Mouse (Mus musculus) heart, embryonic 15.5 days (tissue): ENCODE measurements around the gene Ceacam20. TPM values are rescaled to one million over a fixed set of nuclear protein-coding genes. Genes with fewer than 3 reads are reported as not detected.
"Not testable (repeated sequence)": the region's sequence is repeated elsewhere in the genome, so short reads cannot be mapped to it uniquely, and the experiment has no call there.

Experiments
- ATAC-seq: fragments of 200-750 bp; cut with Nextera tagmentation; replicated peaks from 2 replicates; pipeline ENCODE4 v1.8.0; 2017; ENCODE audit warnings: low read depth, moderate TSS enrichment; ENCODE audit not compliant: insufficient number of reproducible peaks, insufficient read depth, low FRiP score
- H3K27ac ChIP-seq: fragments of 300-500 bp; sonication (generic); 2 replicates; pipeline ENCODE4 v1.5.1; 2015; ENCODE audit warnings: mild to moderate bottlenecking, inconsistent platforms
- H3K27me3 ChIP-seq: fragments of 300-500 bp; sonication (generic); 2 replicates; pipeline ENCODE4 v1.6.1; 2015; ENCODE audit warnings: inconsistent platforms
- H3K36me3 ChIP-seq: fragments of 300-500 bp; sonication (generic); 2 replicates; pipeline ENCODE4 v1.6.1; 2015; ENCODE audit warnings: mild to moderate bottlenecking, inconsistent platforms
- H3K4me1 ChIP-seq: fragments of 300-500 bp; sonication (generic); replicated peaks from 2 replicates; pipeline ENCODE4 v1.6.1; 2015; ENCODE audit warnings: inconsistent platforms
- H3K4me2 ChIP-seq: fragments of 300-500 bp; sonication (generic); 2 replicates; pipeline ENCODE4 v1.6.1; 2015; ENCODE audit warnings: inconsistent platforms, mild to moderate bottlenecking, moderate library complexity
- H3K4me3 ChIP-seq: fragments of 300-500 bp; sonication (generic); 2 replicates; pipeline ENCODE4 v1.5.1; 2015; ENCODE audit warnings: mild to moderate bottlenecking, inconsistent platforms
- H3K9ac ChIP-seq: fragments of 300-500 bp; sonication (generic); 2 replicates; pipeline ENCODE4 v1.6.1; 2015; ENCODE audit warnings: mild to moderate bottlenecking, inconsistent platforms
- H3K9me3 ChIP-seq: fragments of 300-500 bp; sonication (generic); replicated peaks from 2 replicates; pipeline ENCODE4 v1.6.1; 2016; ENCODE audit warnings: inconsistent platforms
- WGBS: fragments of 180-500 bp; shearing (Covaris S2); methylation state at CpG from one replicate; pipeline ENCODE4 v1.1.7; 2015; ENCODE audit warnings: mixed read lengths; 5-methylcytosine and 5-hydroxymethylcytosine counted together
- polyA plus RNA-seq: library from polyadenylated mRNA; unstranded; fragments of >200 nt; fragmentation: Nextera tagmentation; extraction: Ambion mirVana; gene quantifications from 2 replicates; pipeline ENCODE4 v1.2.1, GENCODE M21; 2015

The Ceacam20 gene
- polyA plus RNA-seq, 1 experiment from 2014 or later, result not detected

- not testable (repeated sequence) for H3K9ac ChIP-seq, H3K27ac ChIP-seq, H3K36me3 ChIP-seq, ATAC-seq, H3K9me3 ChIP-seq, H3K27me3 ChIP-seq, H3K4me2 ChIP-seq, H3K4me3 ChIP-seq, H3K4me1 ChIP-seq
- WGBS, result 64% methylated on average over 3 of the region's 3 CpGs
These were observed 31.5 kb downstream of the Ceacam20 start for GRCm38 (mm10) chr7:19996721-19997120.

- no peak overlapping the region for H3K27ac ChIP-seq
- ATAC-seq, result no peak
- H3K9ac ChIP-seq, result no peak overlapping the region
- H3K4me2 ChIP-seq, result no peak overlapping the region
- WGBS, result 58% methylated on average over 2 of the region's 2 CpGs
- no peak overlapping the region for H3K4me3 ChIP-seq
- H3K9me3 ChIP-seq, result no peaks in the 10 kb centered on the region
- H3K4me1 ChIP-seq, result no peaks in the 10 kb centered on the region
- H3K36me3 ChIP-seq, result no peaks in the 10 kb centered on the region
- no peaks in the 10 kb centered on the region for H3K27me3 ChIP-seq
These were observed 44.8 kb downstream of the Ceacam20 start for GRCm38 (mm10) chr7:20009987-20010386.

Other genes starting within 250 kb of the Ceacam20 start
- gene Tomm40, start 250.0 kb upstream of the Ceacam20 start, polyA plus RNA-seq, result 142 and 164 TPM in 2 replicates
- gene Nectin2, start 214.9 kb upstream of the Ceacam20 start, polyA plus RNA-seq, result 66.5 and 81.4 TPM in 2 replicates
- 358 and 380 TPM in 2 replicates for gene Bcam, start 194.4 kb upstream of the Ceacam20 start, polyA plus RNA-seq
- 0.47 and 2.5 TPM in 2 replicates for gene Cblc, start 168.6 kb upstream of the Ceacam20 start, polyA plus RNA-seq
- gene Bcl3, start 142.6 kb upstream of the Ceacam20 start, polyA plus RNA-seq, result 2.0 and 4.7 TPM in 2 replicates
- gene Gm19345, start 113.4 kb upstream of the Ceacam20 start, polyA plus RNA-seq, result not detected in 2 replicates
- gene Ceacam16, start 104.1 kb upstream of the Ceacam20 start, polyA plus RNA-seq, result not detected in 2 replicates
- not detected in 2 replicates for gene Ceacam19, start 77.4 kb upstream of the Ceacam20 start, polyA plus RNA-seq
- gene Pvr, start 44.3 kb upstream of the Ceacam20 start, polyA plus RNA-seq, result 15.2 and 16.1 TPM in 2 replicates
- gene Igsf23, start 14.7 kb upstream of the Ceacam20 start, polyA plus RNA-seq, result 1.5 and 1.7 TPM in 2 replicates
- not detected in 2 replicates for gene Nlrp9b, start 26.1 kb downstream of the Ceacam20 start, polyA plus RNA-seq
- not detected in 2 replicates for gene Vmn1r91, start 134.3 kb downstream of the Ceacam20 start, polyA plus RNA-seq
- gene Gm16442, start 157.2 kb downstream of the Ceacam20 start, polyA plus RNA-seq, result not detected in 2 replicates
- gene Vmn1r93, start 173.7 kb downstream of the Ceacam20 start, polyA plus RNA-seq, result not detected in 2 replicates
- not detected in 2 replicates for gene Vmn1r94, start 203.0 kb downstream of the Ceacam20 start, polyA plus RNA-seq
- gene Vmn1r95, start 228.3 kb downstream of the Ceacam20 start, polyA plus RNA-seq, result not detected in 2 replicates
- not detected in 2 replicates for gene Gm6164, start 240.2 kb downstream of the Ceacam20 start, polyA plus RNA-seq